Mouse (Mus musculus) heart, embryonic 14.5 days (tissue): Measurements from ENCODE around the gene Fam78a. TPM values are rescaled to one million over a fixed set of nuclear protein-coding genes. Genes with fewer than 3 reads are reported as not detected.

Source experiments
- ATAC-seq: fragments of 200-750 bp; cut with Nextera tagmentation; 2 replicates; pipeline ENCODE4 v1.8.0; 2017; ENCODE audit warnings: low read depth, moderate TSS enrichment; ENCODE audit not compliant: insufficient number of reproducible peaks, insufficient read depth, low FRiP score
- H3K27ac ChIP-seq, 2 experiments: fragments of 200-500 bp in 1 of 2; fragments of 300-500 bp in 1 of 2; sonication (generic) in 1 of 2; replicated peaks in 1 of 2; 2 replicates each; pipeline ENCODE4 v1.5.1; 2012 to 2014; ENCODE audit warnings: low read depth in 2 of 2, low read length in 2 of 2, control low read depth in 1 of 2, mild to moderate bottlenecking in 1 of 2, mixed read lengths in 1 of 2; ENCODE audit not compliant: control insufficient read depth in 1 of 2, insufficient read depth in 1 of 2
- H3K27me3 ChIP-seq: fragments of 300-500 bp; sonication (generic); 2 replicates; pipeline ENCODE4 v1.6.1; 2014; ENCODE audit warnings: mild to moderate bottlenecking, low read length, control low read depth; ENCODE audit not compliant: control insufficient read depth, insufficient read depth
- H3K36me3 ChIP-seq: fragments of 300-500 bp; sonication (generic); 2 replicates; pipeline ENCODE4 v1.6.1; 2014; ENCODE audit warnings: mild to moderate bottlenecking, control low read depth, low read length, mixed read lengths; ENCODE audit not compliant: control insufficient read depth, insufficient read depth
- H3K4me1 ChIP-seq, 2 experiments: fragments of 200-500 bp in 1 of 2; fragments of 300-500 bp in 1 of 2; sonication (generic) in 1 of 2; 2 replicates each; pipeline ENCODE4 v1.6.1; 2012 to 2014; ENCODE audit warnings: low read length in 2 of 2, control low read depth in 1 of 2, mixed read lengths in 1 of 2; ENCODE audit not compliant: control insufficient read depth in 2 of 2, insufficient read depth in 2 of 2
- H3K4me2 ChIP-seq: fragments of 300-500 bp; sonication (generic); 2 replicates; pipeline ENCODE4 v1.6.1; 2014; ENCODE audit warnings: mild to moderate bottlenecking, low read length
- H3K4me3 ChIP-seq, 2 experiments: fragments of 200-500 bp in 1 of 2; fragments of 300-500 bp in 1 of 2; sonication (generic) in 1 of 2; 2 replicates each; pipeline ENCODE4 v1.5.1; 2012 to 2014; ENCODE audit warnings: low read length in 2 of 2, mild to moderate bottlenecking in 2 of 2, control low read depth in 1 of 2, low read depth in 1 of 2, moderate library complexity in 1 of 2; ENCODE audit not compliant: control insufficient read depth in 1 of 2, insufficient read depth in 1 of 2
- H3K9ac ChIP-seq: fragments of 300-500 bp; sonication (generic); 2 replicates; pipeline ENCODE4 v1.6.1; 2014; ENCODE audit warnings: mild to moderate bottlenecking, low read length
- H3K9me3 ChIP-seq: fragments of 300-500 bp; sonication (generic); 2 replicates; pipeline ENCODE4 v1.6.1; 2016; ENCODE audit warnings: low read length, control low read depth; ENCODE audit not compliant: control insufficient read depth
- WGBS: fragments of 180-500 bp; shearing (Covaris S2); extraction: QIAGEN DNeasy Blood & Tissue Kit; methylation state at CpG from one replicate; pipeline ENCODE4 v1.1.7; 2014; 5-methylcytosine and 5-hydroxymethylcytosine counted together
- polyA plus RNA-seq: library from polyadenylated mRNA; unstranded; fragments of >200 nt; fragmentation: Nextera tagmentation; extraction: Ambion mirVana; gene quantifications from 2 replicates; pipeline ENCODE4 v1.2.1, GENCODE M21; 2014

Gene Fam78a
- polyA plus RNA-seq, 1 experiment from 2014 or later: 33.7 TPM

- H3K4me1 ChIP-seq: peaks cover 43 to 61% of the 10 kb centered on the region in 2 experiments
- H3K36me3 ChIP-seq: peaks cover 26% of the 10 kb centered on the region
- no peaks in the 10 kb centered on the region for H3K27me3 ChIP-seq
- 0 out of 2 replicates have a peak, but pooled peaks have one; percentile 46 for ATAC-seq
- WGBS: 32% methylated on average over 7 of the region's 7 CpGs
- H3K9me3 ChIP-seq: no peaks in the 10 kb centered on the region
- H3K27ac ChIP-seq: peak overlapping the region; percentile 84 to 90
- H3K4me2 ChIP-seq: no peak overlapping the region
- no peak overlapping the region for H3K4me3 ChIP-seq
- peak overlapping the region; percentile 59; the same call in 1 of the 2 replicates for H3K9ac ChIP-seq
Measured at GRCm38 (mm10) chr2:32055357-32055965, 29.2 kb downstream of the Fam78a start.

DNA sequence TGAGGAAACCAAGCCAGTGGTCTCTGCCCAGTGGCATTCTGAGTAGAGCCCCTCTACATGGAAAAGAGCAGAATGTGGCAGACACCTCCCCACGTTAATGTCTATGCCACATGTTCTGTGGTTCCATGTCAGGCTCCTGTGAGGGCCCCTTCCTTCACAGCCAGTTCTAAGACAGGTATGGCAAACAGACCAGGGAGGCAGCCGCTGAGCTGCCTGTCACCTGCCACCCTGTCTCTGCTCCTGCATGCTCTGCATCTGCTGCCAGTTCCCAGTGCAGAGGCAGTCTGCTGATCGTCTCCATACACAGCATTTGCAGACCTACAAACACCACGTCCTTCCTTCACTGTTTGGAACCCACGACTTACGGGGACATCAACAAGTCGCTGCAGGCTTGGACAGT is 32.2 kb downstream of the Fam78a start:
- Histone ChIP-seq H3K27me3 (no peaks in the 10 kb centered on the region), H3K9ac (no peak overlapping the region), H3K36me3 (peaks cover 56% of the 10 kb centered on the region), H3K9me3 (no peaks in the 10 kb centered on the region), H3K4me3 (no peak overlapping the region), H3K4me2 (no peak overlapping the region), H3K27ac (no peak overlapping the region; a peak in 1 of 4 replicates), H3K4me1 (peaks cover 26 to 49% of the 10 kb centered on the region in 2 experiments)
- no peak for ATAC-seq
- WGBS: 68% methylated on average over 7 of the region's 7 CpGs

GRCm38 (mm10) chr2:32051791-32052190 is 32.9 kb downstream of the Fam78a start:
- WGBS: 60% methylated on average over 8 of the region's 8 CpGs

DNA sequence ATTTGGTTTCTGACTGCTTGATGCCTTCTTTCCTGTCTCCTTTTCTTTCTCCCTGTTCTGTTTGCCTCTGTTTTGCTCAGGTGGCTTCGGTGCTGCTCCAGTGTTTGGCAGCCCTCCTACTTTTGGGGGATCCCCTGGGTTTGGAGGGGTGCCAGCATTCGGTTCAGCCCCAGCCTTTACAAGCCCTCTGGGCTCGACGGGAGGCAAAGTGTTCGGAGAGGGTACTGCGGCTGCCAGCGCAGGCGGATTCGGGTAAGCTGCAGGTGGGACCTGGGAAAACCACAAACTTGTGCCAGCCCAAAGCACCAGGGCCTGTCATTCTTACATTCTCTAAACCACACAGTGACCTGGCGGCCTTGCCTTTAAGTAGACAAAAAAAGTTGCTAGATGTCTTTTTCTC is 37.3 kb downstream of the Fam78a start:
- Histone ChIP-seq H3K9me3 (no peaks in the 10 kb centered on the region), H3K4me2 (no peak overlapping the region), H3K27ac (peak overlapping the region; percentile 53 to 73; a peak in 3 of 4 replicates), H3K36me3 (peaks cover 82% of the 10 kb centered on the region), H3K9ac (peak overlapping the region; percentile 30), H3K27me3 (no peaks in the 10 kb centered on the region), H3K4me3 (no peak overlapping the region), H3K4me1 (peaks cover 25 to 52% of the 10 kb centered on the region in 2 experiments)
- no peak for ATAC-seq
- 78% methylated on average over 10 of the region's 10 CpGs for WGBS

More at GRCm38 (mm10) chr2:32051791-32052190, 32.9 kb downstream of the Fam78a start:
- Histone ChIP-seq H3K4me3 (no peak overlapping the region), H3K9me3 (no peaks in the 10 kb centered on the region), H3K36me3 (peaks cover 60% of the 10 kb centered on the region), H3K4me2 (no peak overlapping the region), H3K27me3 (no peaks in the 10 kb centered on the region), H3K27ac (no peak overlapping the region; a peak in 1 of 4 replicates), H3K4me1 (peaks cover 26 to 49% of the 10 kb centered on the region in 2 experiments), H3K9ac (0 out of 2 replicates have a peak overlapping the region, but pooled peaks have one; percentile 8)
- ATAC-seq: no peak

DNA sequence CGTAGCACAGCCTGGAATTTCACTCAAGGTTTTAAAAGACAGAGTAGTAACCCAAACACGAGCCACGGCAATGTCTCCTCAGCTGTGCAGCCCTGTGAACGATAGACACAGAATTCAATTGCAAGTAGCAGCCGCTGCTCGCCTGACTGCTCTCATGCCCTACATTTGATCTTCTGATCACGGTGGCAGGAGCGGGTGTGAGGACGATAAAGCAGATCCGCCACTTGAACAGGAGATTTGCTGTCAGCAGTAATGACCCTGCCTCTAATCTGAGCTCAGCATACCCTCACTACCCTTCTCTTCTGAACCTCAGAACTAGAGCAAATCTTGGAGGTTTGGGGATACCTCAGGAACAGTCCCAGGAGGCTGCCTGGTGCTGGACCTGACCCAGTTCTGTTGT is 38.6 kb downstream of the Fam78a start:
- peaks cover 82% of the 10 kb centered on the region for H3K36me3 ChIP-seq
- 0 out of 2 replicates have a peak overlapping the region, but pooled peaks have one; percentile 19 for H3K4me2 ChIP-seq
- no peaks in the 10 kb centered on the region for H3K9me3 ChIP-seq
- no peaks in the 10 kb centered on the region for H3K27me3 ChIP-seq
- H3K4me3 ChIP-seq: no peak overlapping the region
- WGBS: 44% methylated on average over 10 of the region's 10 CpGs
- ATAC-seq: peak; percentile 34; the same call in 1 of the 2 replicates
- peak overlapping the region; percentile 52 for H3K9ac ChIP-seq
- peaks cover 25 to 45% of the 10 kb centered on the region in 2 experiments for H3K4me1 ChIP-seq
- H3K27ac ChIP-seq: peak overlapping the region; percentile 82 to 86

DNA sequence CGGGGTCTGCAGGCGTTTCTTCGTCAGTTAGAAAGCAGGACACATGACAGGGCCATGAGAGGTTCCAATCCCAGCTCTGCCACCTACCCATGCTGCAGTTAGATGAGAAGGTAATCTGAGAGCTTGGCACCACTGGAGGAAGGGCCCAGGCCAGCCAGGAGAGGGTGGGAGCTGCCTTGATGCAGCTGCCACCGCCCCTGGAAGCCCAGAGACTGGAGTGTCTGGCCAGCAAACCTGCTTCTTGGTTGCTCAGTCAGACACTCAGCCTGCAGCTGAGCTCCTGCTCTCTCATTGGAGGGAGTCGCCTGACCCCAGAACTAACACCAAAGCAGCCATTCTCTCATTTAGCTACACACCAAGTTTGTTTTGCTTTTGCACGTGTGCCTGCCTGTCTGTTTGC is 39.3 kb downstream of the Fam78a start:
- 44% methylated on average over 6 of the region's 6 CpGs for WGBS
- H3K4me1 ChIP-seq: peaks cover 25 to 45% of the 10 kb centered on the region in 2 experiments
- no peaks in the 10 kb centered on the region for H3K9me3 ChIP-seq
- peaks cover 80% of the 10 kb centered on the region for H3K36me3 ChIP-seq
- no peaks in the 10 kb centered on the region for H3K27me3 ChIP-seq
- no peak overlapping the region for H3K4me3 ChIP-seq
- H3K27ac ChIP-seq: peak overlapping the region; percentile 82 to 86
- no peak overlapping the region for H3K4me2 ChIP-seq
- peak overlapping the region; percentile 28 for H3K9ac ChIP-seq
- 0 out of 2 replicates have a peak, but pooled peaks have one; percentile 20 for ATAC-seq

DNA sequence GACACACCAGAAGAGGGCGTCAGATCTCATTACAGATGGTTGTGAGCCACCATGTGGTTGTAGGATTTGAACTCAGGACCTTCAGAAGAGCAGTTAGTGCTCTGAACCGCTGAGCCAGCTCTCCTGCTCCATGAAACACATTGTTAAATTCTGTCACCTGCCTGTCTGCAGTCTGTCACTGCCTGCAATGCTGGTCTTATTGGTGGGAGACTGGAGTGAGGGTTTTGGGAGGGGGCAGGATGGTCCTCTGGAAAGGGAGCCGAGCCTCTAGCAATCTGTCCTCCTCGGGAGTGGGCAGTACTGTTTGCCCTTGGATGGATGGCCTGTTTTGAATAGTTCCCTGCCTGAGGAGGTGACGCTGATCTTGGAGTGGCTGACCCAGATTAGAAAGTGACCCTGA is 40.8 kb downstream of the Fam78a start:
- Histone ChIP-seq H3K36me3 (peaks cover 80% of the 10 kb centered on the region), H3K27me3 (no peaks in the 10 kb centered on the region), H3K4me1 (peaks cover 25 to 48% of the 10 kb centered on the region in 2 experiments), H3K4me3 (no peak overlapping the region), H3K27ac (peak overlapping the region; percentile 28 to 86; a peak in 2 of 4 replicates), H3K9me3 (no peaks in the 10 kb centered on the region), H3K9ac (0 out of 2 replicates have a peak overlapping the region, but pooled peaks have one; percentile 47), H3K4me2 (no peak overlapping the region)
- ATAC-seq: no peak
- 45% methylated on average over 5 of the region's 5 CpGs for WGBS
